Mouse (Mus musculus): ENCODE measurements around the gene Baiap2l1. TPM values are rescaled to one million over a fixed set of nuclear protein-coding genes. Genes with fewer than 3 reads are reported as not detected.
A peak's percentile ranks its signal among the peaks of the same experiment; 100 is the strongest.

Gene Baiap2l1
- polyA plus RNA-seq, 1 experiment = 7.0 TPM

DNA sequence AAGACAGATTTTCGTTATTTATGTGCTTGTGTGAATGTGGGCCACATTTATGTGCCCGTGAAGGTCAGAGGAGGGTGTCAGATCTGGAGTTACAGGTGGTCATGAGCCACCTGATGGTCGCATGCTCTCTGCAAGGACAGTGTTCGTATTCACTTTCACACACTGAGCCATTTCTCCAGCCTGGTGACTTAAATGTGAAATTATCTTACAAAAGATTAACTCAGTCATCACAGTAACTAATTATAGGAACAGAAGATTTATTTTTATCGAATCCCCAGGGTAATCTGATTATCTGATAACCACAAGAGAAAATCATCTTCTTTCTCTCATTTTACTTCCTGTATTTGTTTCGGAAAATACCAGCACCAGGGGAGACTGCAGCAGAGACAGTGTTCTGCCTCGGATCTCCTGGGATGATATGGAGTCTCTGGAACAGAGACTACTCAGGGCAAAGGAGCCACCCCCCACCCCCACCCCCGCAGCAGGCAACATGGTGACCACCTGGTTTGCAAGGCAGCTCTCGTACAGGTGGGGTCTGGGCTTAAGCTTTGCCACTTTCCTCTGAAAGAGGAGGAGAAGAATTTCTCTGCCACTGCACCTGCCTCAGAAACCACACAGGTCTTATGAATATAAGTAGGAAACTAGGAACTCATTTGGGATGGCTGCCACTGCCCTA lies 71.2 kb downstream of the Baiap2l1 start:
- no peak for DNase-seq (ENCODE audit: low read depth)

DNA sequence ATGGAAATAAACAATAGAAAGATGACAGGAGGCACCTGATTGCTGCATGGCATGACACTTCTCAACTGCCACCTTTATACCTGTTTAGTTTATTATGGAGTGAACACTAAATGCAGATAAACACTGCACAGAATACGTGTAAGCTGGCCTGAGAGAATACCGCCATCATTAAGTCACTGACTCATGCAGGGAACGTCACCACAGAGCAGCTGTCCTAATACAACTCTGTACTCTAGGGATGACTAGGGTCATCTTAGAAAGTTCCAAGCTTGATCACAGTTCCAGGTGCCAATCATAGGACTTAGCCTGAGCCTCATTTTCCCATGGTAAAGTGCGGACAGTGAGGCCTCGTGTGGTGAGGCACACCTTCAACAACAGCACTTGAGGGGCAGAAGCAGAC lies 73.3 kb downstream of the Baiap2l1 start:
- no peak for DNase-seq (ENCODE audit: low read depth)

DNA sequence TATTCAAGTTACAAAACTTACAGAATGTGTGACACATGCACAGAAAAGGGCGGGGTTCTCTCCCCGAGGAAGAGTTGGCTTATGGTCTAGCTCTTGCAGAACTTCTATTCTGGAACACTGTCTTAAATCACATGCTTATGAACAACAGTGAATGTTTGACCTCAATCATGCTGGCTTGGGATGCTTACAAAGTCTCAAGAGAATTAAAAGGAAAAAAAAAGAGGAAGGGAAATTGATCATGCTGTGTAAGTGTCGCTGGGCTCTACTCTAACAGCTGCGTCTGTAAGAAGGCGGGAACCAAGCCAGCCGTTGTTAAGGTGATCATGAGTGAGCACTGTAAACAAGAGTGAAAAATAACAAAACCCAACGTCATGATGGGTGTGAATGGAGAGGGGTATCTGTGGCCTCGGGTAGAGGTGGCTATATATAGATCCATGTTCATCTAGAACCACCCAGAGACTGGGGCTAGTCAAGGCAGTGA lies 74.3 kb downstream of the Baiap2l1 start:
- no peak for DNase-seq (ENCODE audit: low read depth)

DNA sequence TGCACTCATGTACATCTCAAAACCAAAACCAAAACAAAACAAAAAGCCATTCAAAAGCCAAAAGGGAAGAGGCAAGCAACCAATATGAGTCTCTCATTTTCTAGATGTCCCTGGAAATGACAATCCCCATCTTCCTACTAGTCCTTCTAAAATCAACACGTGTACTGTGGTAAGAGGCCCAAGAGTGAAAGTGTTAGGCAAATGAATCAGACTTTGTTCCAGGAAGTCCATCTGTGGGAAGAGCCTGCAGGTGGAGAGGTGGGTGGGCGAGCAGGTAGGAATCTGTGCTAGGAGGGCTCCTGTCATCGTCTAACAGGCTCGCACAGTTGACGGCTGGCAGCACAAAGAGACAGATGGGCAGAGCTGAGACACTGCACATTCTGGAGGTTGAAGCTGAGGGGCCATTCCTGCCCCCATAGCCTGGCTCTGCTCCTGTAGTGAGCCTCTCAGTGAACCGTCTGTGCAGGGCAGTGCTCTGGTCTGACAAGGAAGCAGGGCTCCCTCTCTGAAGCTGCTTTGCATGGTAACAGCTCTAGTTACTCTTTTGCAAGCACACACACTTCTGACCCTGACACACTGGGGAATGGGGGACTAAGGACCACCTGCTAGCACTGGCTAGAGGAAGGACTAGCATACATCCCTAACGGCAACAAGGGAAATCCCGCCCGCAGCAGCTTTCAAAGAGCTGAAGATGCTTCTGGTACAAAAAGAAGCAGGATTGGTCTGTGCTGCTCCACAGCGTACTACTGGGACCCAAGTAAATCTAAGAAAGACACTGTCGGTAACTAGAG lies 75.2 kb downstream of the Baiap2l1 start:
- no peak for DNase-seq (ENCODE audit: low read depth)

DNA sequence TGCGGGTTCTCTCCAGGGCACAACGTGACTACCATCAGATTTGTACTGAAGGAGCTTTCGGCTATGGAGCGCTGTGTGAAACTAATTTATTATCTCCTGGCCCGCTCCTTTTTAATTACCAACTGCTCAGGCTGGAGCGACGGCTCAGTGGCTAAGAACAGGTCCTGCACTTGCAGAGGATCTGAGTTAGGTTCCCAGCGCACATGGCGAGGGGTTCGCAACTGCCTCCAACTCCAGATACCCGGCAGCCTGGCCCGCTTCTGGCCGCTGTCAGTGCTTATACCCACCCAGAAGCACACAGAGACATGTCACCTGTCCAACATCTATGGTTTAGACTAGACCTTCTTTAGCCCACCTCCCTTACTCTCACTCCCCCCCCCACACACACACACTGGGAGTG lies 78.0 kb downstream of the Baiap2l1 start:
- DNase-seq (ENCODE audit: low read depth) = no peak

DNA sequence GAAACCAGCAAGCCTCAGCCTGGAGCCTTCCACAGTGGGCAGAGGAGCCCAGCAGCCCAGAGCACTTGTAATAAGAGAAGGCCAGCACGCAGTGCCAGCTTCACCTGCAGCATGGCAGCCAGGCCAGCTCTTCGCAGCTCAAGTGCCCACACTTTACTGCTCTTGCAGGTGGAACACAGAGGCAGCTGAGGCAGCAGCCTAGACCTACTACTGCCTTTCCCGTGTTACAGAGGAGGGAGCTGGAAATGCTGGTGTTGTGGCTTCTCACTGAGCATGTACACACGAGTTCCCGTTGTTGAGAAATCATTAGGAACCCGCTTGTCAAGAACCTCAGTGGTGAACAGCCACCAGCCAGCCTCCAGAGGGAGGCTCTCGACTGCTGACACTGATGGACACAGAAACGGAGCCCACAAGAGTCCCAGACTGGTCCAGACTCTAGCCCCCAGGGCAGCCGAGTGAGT lies 78.8 kb downstream of the Baiap2l1 start:
- DNase-seq (ENCODE audit: low read depth) = peak; percentile 87

DNA sequence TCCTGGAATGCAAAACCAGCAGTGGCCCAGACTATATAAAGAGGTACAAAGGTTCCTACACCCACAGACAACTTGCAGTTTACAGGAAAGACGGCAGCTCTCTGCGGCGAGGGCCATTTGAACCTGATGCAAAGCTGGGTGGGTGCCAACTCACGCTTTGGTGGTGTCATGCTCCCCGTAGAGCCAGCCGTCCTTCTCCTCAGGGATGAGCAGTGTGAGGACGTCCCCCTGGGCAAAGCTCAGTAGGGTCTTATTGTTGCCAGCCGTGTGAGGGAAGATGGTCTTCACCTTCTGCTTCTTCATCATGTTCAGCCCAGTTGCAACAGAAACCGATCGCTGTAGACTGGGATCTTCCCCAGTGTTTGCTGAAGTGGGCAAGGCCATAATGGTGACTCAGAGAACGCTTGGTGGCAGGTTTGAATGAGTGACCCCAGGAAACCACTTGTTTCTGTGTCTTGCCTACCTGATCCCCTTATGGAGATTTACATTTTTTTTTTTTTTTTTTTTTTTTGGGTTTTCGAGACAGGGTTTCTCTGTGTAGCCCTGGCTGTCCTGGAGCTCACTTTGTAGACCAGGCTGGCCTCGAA lies 79.4 kb downstream of the Baiap2l1 start:
- no peak for DNase-seq (ENCODE audit: low read depth)

DNA sequence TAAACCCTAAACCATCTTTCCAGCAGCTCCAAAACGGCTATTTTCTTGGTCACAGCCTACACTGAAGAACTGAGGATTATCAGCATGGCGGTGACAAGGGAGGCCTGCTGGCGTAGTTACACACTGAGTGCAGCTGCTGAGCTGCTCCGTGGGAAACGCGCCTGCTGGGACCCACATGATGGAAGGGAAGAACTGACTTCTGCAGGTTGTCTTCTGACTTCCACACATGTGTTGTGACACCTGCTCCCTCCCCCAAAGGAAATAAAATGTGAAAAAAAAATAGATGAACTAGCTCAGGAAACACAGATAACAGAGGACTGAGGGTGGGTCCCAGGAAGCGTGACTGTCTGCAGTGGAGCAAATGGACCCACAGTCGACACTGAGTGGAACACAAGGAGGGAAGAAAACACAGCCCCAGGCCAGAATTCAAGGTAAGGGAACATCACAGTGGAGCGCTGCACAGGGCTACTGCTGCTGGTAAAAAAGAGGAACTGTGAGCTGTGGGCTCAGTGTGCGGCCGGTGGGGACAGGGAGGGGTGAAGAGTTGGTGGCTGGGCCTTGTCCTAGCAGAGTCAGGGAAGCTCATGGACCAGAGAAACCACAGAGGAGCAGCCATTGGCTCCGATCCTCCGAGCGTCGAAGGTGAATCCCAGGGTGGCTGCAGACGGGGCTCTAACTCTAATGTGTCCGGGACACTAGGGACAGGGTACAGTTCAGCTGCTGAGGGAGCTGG lies 80.8 kb downstream of the Baiap2l1 start:
- no peak for DNase-seq (ENCODE audit: low read depth)

DNA sequence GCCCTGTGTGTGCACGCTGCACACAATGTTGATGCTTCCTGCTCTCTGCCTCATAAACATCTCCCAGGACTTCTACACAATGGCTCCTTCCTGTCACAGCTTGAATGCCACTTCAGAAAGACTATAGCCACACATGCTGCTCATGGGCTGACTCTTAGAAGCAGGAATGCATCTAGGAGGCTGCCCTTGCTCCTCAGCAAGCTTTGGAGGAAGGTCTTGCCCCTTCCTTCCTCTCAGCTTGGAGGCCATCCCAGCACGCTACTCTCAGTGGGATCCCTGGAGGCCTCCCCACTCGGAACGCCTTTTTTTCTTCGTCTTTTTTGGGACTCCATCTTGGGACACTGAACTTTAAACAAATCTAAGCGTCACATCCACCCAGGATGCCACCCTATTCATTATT lies 83.0 kb downstream of the Baiap2l1 start:
- DNase-seq (ENCODE audit: low read depth) = no peak

DNA sequence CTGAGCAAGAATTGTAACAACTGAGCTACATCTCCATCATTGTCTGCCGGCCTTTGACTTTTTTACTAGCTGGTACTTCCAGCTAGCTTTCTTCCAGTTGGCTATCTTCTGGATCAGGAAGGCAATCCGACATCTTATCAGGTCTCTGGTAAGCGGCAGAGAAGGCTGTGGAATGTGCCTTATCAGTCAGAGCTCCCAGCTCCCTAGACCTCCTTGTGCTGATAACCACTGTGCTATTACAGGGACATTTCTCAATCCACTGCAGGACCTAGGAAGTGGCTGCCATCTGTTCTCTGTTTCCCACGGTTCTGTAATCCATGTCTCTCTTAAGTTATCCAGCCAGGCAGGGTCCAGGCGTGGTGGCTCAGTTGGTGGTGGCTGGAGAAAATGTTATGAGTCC lies 86.1 kb downstream of the Baiap2l1 start:
- DNase-seq (ENCODE audit: low read depth) = no peak

DNA sequence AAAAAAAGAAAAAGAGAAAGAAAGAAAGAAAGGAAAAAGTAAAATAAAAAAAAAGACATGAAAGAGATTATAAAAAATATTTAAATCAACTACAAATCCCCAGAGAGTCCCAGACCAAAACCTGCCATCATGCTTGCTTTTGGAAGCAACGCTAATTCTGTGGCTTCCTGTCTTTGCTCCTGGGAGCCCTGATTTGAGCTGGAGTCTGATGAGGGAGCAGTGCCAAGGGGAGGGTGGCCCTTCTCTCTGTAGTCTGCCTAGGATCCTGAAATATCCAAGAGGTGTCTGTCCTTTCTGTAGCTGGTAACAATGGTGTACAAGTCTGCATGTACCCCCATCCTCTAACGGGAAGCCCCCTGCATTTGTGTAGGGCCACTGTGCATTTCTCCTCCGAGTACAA lies 86.8 kb downstream of the Baiap2l1 start:
- DNase-seq (ENCODE audit: low read depth) = no peak

DNA sequence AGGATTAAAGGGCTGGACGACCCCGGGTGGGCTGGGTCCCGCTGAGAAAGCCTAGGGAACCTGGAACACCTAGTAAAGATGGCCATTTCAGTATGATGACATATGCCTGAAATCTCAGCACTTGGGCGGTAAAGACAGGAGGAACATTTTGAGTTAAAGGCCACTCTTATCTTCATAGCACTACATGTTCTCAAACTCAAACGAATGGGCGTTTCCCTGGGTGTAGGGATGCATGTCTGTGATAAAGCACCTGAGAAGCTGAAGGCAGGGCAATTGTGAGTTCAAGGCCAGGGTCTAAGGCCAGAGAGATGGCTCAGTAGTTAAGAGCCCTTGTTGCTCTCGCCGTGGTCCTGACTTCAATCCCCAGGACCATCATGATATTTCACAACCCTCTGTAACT lies 87.5 kb downstream of the Baiap2l1 start:
- no peak for DNase-seq (ENCODE audit: low read depth)

DNA sequence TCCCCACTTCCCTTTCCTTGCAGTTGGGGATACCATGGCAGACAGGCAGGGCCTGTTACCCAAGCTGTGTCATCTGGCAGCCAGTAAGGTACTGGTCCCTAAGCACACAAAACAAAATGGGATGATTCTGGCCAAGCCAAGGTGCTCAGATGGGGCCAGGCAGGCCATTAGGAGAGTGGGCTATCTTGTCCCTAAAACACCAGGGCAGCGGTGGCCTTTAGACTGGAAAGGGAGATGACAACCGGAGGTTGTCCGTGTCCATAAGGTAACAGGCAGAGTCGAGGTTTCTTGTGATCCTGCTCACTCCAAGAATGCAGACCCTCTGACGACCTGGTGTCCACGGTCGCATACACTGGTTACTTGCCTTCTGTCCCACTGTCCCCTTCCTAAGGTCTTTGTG lies 88.0 kb downstream of the Baiap2l1 start:
- DNase-seq (ENCODE audit: low read depth) = no peak

DNA sequence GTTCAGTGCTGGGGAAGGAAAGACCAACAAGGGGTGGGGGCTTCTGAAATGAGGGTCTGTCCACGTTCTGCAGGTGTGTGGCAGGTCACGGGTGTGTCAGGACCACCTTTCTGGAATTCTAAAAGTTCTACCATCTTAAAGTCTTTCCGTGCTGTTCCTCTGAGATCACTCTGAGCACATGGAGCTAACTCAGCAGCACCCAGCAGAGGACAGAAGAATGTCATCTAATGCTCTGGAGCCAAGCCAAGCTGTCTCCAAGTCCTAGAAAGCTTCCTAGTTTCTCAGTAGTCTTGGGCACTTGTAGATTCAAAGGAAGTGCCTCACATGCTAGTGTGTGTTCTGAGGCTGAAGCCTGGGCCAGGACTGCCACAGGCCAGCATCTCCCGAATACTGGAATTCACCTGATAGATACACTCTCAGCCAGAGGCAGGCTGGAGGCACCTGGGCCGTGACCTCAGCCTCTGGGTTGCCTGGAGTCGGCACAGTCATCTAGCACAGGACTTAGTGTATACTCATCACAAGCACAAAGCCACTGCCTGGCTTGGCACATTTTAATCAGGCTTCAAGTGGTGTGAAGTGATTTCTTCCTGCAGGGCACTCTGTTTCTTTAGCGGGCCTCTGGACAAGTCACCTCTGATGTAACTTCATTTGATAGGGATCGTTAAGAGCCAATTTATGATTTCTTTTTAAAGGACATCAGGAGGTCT lies 90.2 kb downstream of the Baiap2l1 start:
- DNase-seq (ENCODE audit: low read depth) = no peak

DNA sequence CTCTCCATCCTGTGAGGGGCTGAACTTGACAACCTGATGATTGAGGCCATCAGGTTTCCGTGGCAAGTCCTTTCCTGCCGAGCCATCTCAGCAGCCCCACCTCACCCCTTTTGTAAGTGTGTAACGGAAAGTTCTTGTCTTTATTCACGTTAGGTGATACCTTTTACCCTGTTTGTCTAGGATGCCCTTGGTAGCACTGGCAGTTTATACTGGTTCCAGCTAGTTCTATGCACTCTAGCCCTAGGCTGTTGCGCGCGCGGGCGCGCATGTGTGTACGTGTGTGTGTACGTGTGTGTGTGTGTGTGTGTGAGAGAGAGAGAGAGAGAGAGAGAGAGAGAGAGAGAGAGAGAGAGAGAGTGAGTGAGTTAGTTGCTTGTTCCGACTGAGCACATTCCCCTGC lies 94.4 kb downstream of the Baiap2l1 start:
- no peak for DNase-seq (ENCODE audit: low read depth)

DNA sequence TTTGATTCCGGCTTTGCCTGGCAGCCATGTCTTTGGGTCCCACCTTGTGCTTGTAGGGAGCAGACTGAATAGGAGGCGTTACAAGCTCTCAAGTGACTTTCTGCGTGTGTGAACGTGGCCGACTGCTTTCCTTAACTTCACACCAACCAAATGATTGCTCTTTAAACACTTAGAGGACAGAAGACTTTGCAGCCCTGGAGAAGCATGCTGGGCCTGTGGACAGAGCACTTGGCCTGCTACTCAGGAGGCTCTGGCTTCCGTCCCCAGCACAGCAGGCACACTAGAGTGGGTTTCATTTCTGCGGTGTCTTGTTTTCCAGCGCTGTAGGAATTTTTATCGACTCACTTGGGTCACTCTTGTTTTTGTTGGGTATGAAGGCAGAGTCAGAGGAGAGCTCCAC lies 94.8 kb downstream of the Baiap2l1 start:
- no peak for DNase-seq (ENCODE audit: low read depth)

DNA sequence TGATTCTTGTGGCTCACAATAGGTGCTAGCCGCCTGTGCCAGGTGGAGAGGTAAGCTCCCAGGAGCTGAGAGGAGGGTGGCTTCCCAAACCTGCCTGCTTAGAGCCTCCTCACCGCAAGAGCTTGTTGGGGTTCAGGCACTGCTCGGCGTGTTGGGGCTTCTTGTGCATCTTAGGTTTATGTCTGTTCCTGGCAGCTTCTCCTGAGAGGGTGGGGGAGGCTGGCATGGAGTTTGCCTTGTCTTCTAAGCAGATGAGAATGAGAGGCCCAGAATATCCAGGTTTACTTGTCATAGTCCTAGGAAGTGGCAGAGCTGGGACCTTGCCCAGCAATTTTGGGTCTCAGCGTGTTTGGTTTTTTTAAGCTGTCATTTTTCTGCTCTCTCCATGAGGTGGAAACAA lies 96.1 kb downstream of the Baiap2l1 start:
- DNase-seq (ENCODE audit: low read depth) = no peak

DNA sequence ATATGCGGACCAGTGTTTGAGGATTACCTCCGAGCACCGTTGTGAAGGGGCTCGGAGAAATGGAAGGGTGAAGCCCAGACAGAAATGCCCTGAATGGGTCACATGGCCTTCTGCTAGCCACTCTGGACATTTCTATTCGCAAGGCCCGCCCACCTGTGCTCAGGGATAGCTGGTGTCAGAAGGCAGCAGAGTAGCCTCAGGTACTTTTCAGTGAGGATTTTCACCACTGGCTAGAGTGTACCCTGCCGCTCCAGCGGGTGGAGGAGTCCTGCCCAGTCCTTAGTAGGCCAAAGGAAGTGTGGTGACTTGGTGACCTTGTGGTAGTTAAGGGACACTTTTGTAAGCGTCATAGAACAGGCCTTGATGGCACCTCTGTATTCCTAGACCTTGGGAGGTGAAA lies 96.6 kb downstream of the Baiap2l1 start:
- DNase-seq (ENCODE audit: low read depth) = no peak

DNA sequence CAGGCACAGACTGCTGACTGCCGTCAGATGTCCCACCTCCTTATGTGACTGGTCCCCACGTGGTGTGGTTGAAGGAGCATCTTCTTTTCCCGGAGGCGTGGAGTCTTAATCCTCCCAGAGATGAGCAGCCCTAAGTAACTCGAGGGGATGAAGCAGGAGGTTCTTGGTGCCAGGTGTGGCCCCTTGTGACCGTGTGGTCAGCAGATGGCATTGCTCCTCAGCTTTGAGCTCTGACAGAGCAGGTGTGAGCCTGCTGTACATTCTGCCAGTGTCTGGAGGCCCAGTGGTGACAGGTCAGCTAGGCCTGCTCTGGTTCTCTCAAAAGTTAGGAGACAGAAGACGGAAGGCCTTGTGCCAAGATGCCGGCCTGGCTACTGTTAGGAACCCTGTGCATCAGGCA lies 97.4 kb downstream of the Baiap2l1 start:
- DNase-seq (ENCODE audit: low read depth) = no peak

DNA sequence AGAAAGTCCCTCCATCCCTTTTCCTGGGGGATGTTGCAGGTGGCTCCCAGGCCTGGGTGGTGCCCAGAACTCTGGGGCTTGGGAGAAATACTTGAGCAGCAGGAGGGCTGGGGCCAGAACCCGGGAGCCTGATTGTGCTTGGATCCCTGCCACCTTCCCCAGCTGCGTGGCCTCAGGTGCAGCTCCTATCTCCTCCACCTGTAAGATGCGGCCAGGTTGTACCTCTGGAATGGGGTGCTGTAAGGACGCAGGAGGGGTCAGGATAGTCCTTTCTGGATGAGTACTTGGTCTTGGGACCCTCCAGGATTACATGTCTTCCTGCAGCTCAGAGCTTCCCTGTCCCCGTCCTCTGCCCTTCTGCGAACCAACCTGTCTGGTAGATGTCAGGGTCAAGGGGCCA lies 98.7 kb downstream of the Baiap2l1 start:
- no peak for DNase-seq (ENCODE audit: low read depth)

DNA sequence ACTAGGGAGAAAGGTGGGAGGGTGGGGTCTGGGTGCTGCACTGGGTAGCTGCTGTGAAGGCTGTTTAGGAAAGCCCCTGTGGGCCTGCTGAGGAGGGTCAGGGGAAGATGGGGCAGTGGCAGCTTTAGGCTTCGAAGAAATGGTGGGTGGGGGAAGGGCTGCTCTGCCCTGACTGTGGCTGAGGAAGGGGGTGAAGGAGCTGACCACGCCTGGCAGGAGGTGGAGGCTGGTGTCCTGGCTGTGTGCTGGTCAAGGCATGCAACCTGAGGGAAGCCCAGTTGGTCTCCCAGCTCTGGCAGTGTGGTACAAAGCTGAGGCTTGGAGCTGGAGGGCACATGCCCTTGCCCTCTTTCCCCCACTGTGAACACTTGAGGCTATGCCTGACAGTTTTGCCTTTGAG lies 99.2 kb downstream of the Baiap2l1 start:
- DNase-seq (ENCODE audit: low read depth) = no peak

Data from gonadal fat pad, adult 2 months (tissue).